Mouse (Mus musculus) midbrain, postnatal 0 days (tissue): Measurements from ENCODE around the gene Srgap3. TPM values are rescaled to one million over a fixed set of nuclear protein-coding genes. Genes with fewer than 3 reads are reported as not detected.
A peak's percentile ranks its signal among the peaks of the same experiment; 100 is the strongest.

Source experiments
- ATAC-seq: fragments of 200-750 bp; cut with Nextera tagmentation; 2 replicates; pipeline ENCODE4 v1.8.0; 2017; ENCODE audit warnings: moderate number of reproducible peaks, mild to moderate bottlenecking, moderate TSS enrichment, moderate library complexity; ENCODE audit not compliant: low FRiP score
- DNase-seq: peaks from one replicate; pipeline ENCODE4 v3.0.0-alpha.2; 2015; ENCODE audit warnings: low spot score
- H3K27ac ChIP-seq: fragments of 300-500 bp; sonication (generic); 2 replicates; pipeline ENCODE4 v1.5.1; 2014; ENCODE audit warnings: low read depth, mild to moderate bottlenecking, low read length, mixed read lengths
- H3K27me3 ChIP-seq: fragments of 300-500 bp; sonication (generic); 2 replicates; pipeline ENCODE4 v1.6.1; 2014; ENCODE audit warnings: low read length, control low read depth, mixed read lengths; ENCODE audit not compliant: insufficient read depth
- H3K36me3 ChIP-seq: fragments of 300-500 bp; sonication (generic); 2 replicates; pipeline ENCODE4 v1.6.1; 2014; ENCODE audit warnings: low read length, control low read depth, mixed read lengths; ENCODE audit not compliant: insufficient read depth
- H3K4me1 ChIP-seq: fragments of 300-500 bp; sonication (generic); 2 replicates; pipeline ENCODE4 v1.6.1; 2014; ENCODE audit warnings: mild to moderate bottlenecking, control low read depth, antibody characterized with exemption, low read length, mixed read lengths; ENCODE audit not compliant: insufficient read depth
- H3K4me2 ChIP-seq: fragments of 300-500 bp; sonication (generic); 2 replicates; pipeline ENCODE4 v1.6.1; 2014; ENCODE audit warnings: low read depth, mild to moderate bottlenecking, low read length, mixed read lengths; ENCODE audit not compliant: poor library complexity, severe bottlenecking
- H3K4me3 ChIP-seq: fragments of 300-500 bp; sonication (generic); 2 replicates; pipeline ENCODE4 v1.5.1; 2014; ENCODE audit warnings: low read depth, mild to moderate bottlenecking, low read length, moderate library complexity
- H3K9ac ChIP-seq: fragments of 300-500 bp; sonication (generic); replicated peaks from 2 replicates; pipeline ENCODE4 v1.6.1; 2014; ENCODE audit warnings: mild to moderate bottlenecking, low read length, moderate library complexity, mixed read lengths; ENCODE audit not compliant: poor library complexity, severe bottlenecking
- H3K9me3 ChIP-seq: fragments of 300-500 bp; sonication (generic); 2 replicates; pipeline ENCODE4 v1.6.1; 2016; ENCODE audit warnings: low read length, control low read depth
- CTCF ChIP-seq: IDR thresholded peaks from 2 replicates; pipeline ENCODE4 v1.5.1; 2016; ENCODE audit warnings: antibody characterized with exemption, mild to moderate bottlenecking
- WGBS: fragments of 180-500 bp; shearing (Covaris S2); extraction: QIAGEN DNeasy Blood & Tissue Kit; methylation state at CpG from one replicate; pipeline ENCODE4 v1.1.7; 2014; 5-methylcytosine and 5-hydroxymethylcytosine counted together
- polyA plus RNA-seq: library from polyadenylated mRNA; unstranded; fragments of >200 nt; fragmentation: Nextera tagmentation; extraction: Ambion mirVana; gene quantifications from 2 replicates; pipeline ENCODE4 v1.2.1, GENCODE M21; 2015
- total RNA-seq: library from RNA; depleted of rRNA; stranded (reverse); fragments of >200 nt; gene quantifications from 2 replicates; pipeline ENCODE4 v1.2.3, GENCODE M21; 2014

The Srgap3 gene
- total and polyA plus RNA-seq, 2 experiments from 2014 or later, result 29.8 to 58.6 TPM

DNA sequence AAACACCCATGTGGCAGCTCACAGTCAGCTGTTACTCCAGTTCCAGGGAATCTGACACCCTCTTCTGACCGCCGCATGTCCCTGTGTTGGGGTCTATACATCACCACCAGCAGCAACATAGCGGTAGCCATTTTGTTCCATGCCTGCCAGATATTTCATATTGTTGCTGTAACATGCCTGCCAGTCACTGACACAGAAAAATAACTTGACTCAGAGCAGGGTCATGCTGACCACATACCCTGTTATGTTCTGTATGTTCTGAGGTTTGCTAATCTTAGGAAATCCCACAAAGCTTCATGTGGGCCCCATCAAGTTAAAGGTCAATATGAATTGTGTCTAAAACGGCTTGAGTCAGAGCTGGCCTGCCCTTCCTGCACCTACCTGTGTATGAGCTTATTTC, 30.2 kb upstream of the Srgap3 start:
- Histone ChIP-seq H3K4me3 (no peak overlapping the region), H3K27ac (no peak overlapping the region), H3K36me3 (no peaks in the 10 kb centered on the region), H3K4me2 (no peak overlapping the region), H3K27me3 (no peaks in the 10 kb centered on the region), H3K9ac (no peak overlapping the region), H3K4me1 (peaks cover 18% of the 10 kb centered on the region; the same call in 1 of the 2 replicates), H3K9me3 (no peaks in the 10 kb centered on the region)
- no peak for ATAC-seq
- TF ChIP-seq CTCF, result no peak
- WGBS, result 86% methylated on average over 4 of the region's 4 CpGs
- DNase-seq, result no peak

DNA sequence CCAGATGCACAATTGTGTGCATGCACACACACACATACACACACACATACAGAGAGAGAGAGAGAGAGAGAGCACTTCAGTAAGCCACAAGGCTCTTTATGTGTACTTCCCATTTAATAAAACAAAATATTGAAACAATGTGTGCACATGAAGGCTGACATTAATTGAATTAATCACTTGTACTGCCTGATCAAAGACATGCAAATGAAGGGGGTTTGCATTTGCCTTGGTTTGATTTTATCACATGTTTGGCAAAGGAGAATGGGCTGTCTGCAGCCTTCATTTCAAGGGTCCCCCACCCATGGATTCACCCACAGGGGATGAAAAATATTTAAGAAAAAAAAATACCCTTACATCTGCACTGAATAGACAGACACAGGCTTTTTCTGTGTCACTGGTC, 29.5 kb upstream of the Srgap3 start:
- H3K4me1 ChIP-seq, result peaks cover 22% of the 10 kb centered on the region; the same call in 1 of the 2 replicates
- no peak overlapping the region for H3K4me2 ChIP-seq
- H3K27me3 ChIP-seq, result no peaks in the 10 kb centered on the region
- no peaks in the 10 kb centered on the region for H3K9me3 ChIP-seq
- no peak for TF ChIP-seq CTCF
- H3K9ac ChIP-seq, result no peak overlapping the region
- H3K36me3 ChIP-seq, result no peaks in the 10 kb centered on the region
- H3K27ac ChIP-seq, result no peak overlapping the region
- DNase-seq (no peak), ATAC-seq (no peak)
- no peak overlapping the region for H3K4me3 ChIP-seq

DNA sequence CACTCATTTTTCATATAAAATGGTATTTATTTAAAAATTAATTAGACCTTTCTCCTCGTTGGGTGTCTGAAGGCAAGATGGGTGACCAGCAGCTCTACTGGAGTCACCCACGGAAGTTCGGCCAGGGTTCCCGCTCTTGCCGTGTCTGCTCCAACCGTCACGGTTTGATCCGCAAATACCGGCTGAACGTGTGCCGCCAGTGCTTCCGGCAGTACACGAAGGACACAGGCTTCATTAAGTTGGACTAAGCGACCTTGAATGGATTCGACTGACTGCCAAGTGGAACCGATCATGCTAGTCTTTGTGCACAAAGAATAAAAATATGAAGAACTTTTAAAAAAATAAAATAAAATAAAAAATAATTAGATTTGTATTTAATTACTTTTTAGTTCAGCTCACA, 29.1 kb upstream of the Srgap3 start:
- ATAC-seq, result no peak
- Histone ChIP-seq H3K9me3 (no peaks in the 10 kb centered on the region), H3K27ac (no peak overlapping the region), H3K4me1 (peaks cover 22% of the 10 kb centered on the region; the same call in 1 of the 2 replicates), H3K9ac (no peak overlapping the region), H3K27me3 (no peaks in the 10 kb centered on the region), H3K36me3 (no peaks in the 10 kb centered on the region), H3K4me2 (no peak overlapping the region), H3K4me3 (no peak overlapping the region)
- no peak for TF ChIP-seq CTCF
- 56% methylated on average over 16 of the region's 16 CpGs for WGBS
- DNase-seq, result no peak

DNA sequence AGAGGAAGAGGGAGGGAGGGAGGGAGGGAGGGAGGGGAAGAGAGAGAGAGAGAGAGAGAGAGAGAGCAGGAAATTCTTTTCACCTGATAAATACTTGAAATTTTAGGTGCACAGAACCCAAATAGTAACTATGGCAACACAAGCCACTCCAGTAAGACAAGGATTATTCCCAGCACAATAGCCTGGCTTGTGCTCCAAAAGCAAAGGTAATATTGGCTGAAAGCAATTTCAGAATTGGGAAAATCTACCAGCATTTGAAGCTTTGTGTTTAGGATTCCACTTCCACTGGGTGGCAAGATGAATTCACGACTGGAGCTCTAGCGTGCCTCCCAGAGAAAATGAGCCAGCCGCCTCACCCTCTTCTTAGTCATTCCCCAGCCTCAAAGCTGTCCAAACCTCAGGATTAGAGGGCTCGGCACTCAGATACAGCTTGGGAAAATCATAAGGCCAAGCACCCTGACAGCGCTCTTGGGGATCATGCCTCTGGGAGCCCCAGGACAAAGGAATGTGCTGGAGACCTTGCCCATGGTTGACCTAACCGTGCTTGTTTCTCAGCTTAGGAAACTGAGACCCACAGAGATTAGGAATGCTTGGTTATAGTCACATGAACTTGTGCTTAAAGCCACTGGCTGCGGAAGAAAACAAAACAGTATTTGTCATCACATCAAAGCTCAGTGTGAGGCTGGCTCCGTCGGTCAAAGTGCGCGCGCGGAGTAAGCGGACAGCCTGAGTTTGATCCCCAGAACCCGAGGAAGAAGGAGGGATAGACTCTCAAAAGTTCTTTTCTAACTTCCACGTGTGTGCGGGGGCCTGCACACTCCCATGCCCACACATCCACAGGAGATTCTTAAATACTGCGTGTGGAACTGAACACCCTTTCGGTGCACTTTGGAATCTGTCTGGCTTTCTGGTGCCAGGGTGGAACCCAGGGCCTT, 27.0 kb upstream of the Srgap3 start:
- no peak for ATAC-seq

DNA sequence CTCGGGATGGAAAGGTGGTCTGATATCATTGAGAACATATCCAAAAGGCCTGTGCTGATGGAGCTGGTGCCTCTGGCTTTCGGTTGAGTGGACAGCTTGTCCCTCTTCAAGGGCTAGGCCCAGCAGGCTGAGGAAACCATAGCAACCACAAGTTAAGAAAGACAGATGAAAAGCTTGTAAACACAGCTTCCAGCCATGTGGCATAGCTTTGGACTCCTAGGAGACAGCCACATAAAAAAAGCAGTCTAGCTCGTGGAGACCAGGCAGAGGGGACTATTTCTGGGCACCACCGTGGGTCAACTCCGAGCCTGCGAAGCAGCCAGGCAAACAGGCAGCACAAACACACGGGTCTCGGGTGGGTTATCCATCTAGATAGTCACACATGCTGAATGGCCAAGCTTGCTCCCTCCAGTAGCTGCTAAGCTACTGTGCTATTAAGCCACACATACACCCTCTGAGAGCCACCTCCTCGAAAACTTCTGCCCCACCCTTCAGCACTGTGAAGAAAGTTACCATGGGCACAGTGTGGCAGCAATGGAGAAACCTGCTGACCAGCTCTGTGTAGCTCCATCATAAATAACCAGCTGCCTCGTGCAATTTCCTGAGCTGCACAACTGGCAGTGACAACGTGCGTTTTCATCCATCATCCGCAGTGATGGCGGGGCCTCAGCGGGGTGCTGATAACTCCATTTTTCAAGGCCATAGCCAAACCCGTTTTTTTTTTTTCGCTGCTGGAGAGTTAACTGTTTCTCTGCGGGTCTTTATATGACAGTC, 26.0 kb upstream of the Srgap3 start:
- Histone ChIP-seq H3K4me2 (peak overlapping the region; percentile 22; the same call in 1 of the 2 replicates), H3K4me1 (peaks cover 22% of the 10 kb centered on the region; the same call in 1 of the 2 replicates), H3K4me3 (no peak overlapping the region), H3K27me3 (no peaks in the 10 kb centered on the region), H3K9ac (no peak overlapping the region), H3K9me3 (no peaks in the 10 kb centered on the region), H3K36me3 (no peaks in the 10 kb centered on the region), H3K27ac (peak overlapping the region; percentile 80)
- TF ChIP-seq CTCF, result no peak
- ATAC-seq (peak; percentile 73), DNase-seq (peak; percentile 89)
- WGBS, result 7% methylated on average over 18 of the region's 18 CpGs

More for the DNA sequence above, 27.0 kb upstream of the Srgap3 start:
- Histone ChIP-seq H3K9me3 (no peaks in the 10 kb centered on the region), H3K27ac (peak overlapping the region; percentile 75), H3K9ac (0 out of 2 replicates have a peak overlapping the region, but pooled peaks have one; percentile 0), H3K27me3 (no peaks in the 10 kb centered on the region), H3K36me3 (no peaks in the 10 kb centered on the region), H3K4me1 (peaks cover 22% of the 10 kb centered on the region; the same call in 1 of the 2 replicates), H3K4me2 (peak overlapping the region; percentile 4; the same call in 1 of the 2 replicates), H3K4me3 (no peak overlapping the region)
- 24% methylated on average over 19 of the region's 19 CpGs for WGBS
- peak; percentile 45 for DNase-seq
- TF ChIP-seq CTCF, result 0 out of 2 replicates have a peak, but pooled peaks have one; percentile 19
